Mouse (Mus musculus): ENCODE measurements around the gene Ptbp1. TPM values are rescaled to one million over a fixed set of nuclear protein-coding genes. Genes with fewer than 3 reads are reported as not detected.
A peak's percentile ranks its signal among the peaks of the same experiment; 100 is the strongest.

Ptbp1 gene
- total and polyA plus RNA-seq, 3 experiments = 43.9 to 51.8 (median 47.5) TPM

DNA sequence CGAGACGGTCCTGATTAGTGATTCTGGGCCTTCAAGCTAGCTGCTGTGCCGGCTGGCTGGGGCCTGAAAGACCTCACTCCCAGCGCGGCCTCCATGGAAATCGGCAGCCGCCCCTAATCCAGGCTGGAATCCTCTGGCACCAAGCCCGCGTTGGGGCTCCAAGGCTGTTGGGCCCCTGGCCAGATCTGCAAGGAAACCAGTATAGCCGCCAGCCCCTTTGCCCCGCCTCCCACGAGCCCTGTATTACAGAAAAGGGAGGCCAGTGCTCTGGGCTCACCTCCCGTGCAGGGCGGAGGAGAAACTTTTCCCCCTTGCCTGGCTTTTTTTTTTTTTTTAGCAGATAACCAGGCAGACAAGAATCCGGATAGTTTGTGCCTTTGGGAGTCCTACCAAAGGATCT is 835 bp upstream of the Ptbp1 start:
- intact Hi-C loops (cut with DNase I) = loop anchor here (5.0 kb wide), 2 partner anchors 184 to 314 kb away; partner anchors contain the start of genes Cirbp and Polr2e
- TF ChIP-seq CTCF (IDR thresholded peaks at IDR 0.05) (no peak), POLR2A (IDR thresholded peaks at IDR 0.05; ENCODE audit: insufficient read depth, low read depth, low read length) (peak; percentile 19; the same call in 1 of the 2 replicates), EP300 (IDR thresholded peaks at IDR 0.05; ENCODE audit: insufficient read depth, low read depth, low read length) (0 out of 2 replicates have a peak, but pooled peaks have one; percentile 9)
- Histone ChIP-seq H3K4me3 (peak overlapping the region; percentile 56), H3K9ac (ENCODE audit: low read depth, low read length) (peak overlapping the region; percentile 53), H3K27me3 (ENCODE audit: control insufficient read depth, insufficient read depth, low read length) (no peaks in the 10 kb centered on the region), H3K36me3 (ENCODE audit: control insufficient read depth, insufficient read depth, low read length) (peaks cover 8% of the 10 kb centered on the region; the same call in 1 of the 2 replicates), H3K79me2 (replicated peaks; ENCODE audit: control insufficient read depth, insufficient read depth, low read length) (peaks cover 3% of the 10 kb centered on the region), H3K27ac (peak overlapping the region; percentile 97), H3K4me1 (ENCODE audit: control insufficient read depth, insufficient read depth, low read length) (peaks cover 42% of the 10 kb centered on the region)
- DNase-seq = peak; percentile 96
- WGBS = 2% methylated on average over 15 of the region's 15 CpGs

DNA sequence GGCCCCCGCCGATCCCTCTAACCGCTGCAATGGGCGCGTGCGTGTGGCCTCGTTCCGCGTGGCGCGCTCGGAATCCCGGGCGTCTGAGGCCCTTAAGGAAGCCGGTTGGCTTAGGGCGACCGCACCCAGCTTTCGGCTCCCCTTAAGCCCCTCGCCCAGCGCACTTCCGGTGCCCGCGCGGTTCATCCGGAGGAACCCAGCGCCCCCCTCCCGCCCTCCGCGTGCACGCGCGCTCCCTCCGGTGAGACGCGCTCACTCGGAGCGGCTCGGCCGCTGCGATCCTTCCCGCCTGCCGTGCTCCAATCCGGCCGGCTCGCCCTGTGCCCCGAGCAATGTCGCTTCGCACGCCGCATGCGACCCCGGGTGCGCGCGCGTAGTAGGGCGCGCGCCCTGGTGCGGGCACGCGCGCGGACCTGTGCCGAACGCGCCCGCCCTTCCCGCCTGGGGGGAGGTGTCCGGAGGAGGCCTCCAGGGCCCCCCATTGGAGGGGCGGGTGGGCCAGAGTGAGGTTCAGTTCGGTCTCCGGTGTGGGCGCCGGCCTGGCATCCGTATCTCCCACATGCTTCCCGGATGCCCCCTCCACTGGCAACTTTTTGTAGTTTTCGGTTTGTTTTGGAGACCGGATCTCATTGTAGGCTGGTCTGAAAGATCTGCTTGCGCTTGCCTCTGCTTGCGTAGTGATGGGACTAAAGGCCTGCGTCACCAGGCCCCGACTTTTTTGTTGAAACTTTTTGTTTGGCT is 744 bp downstream of the Ptbp1 start:
- Histone ChIP-seq H3K79me2 (replicated peaks; ENCODE audit: control insufficient read depth, insufficient read depth, low read length) (peaks cover 3% of the 10 kb centered on the region), H3K4me1 (ENCODE audit: control insufficient read depth, insufficient read depth, low read length) (peaks cover 52% of the 10 kb centered on the region), H3K4me3 (peak overlapping the region; percentile 97), H3K9ac (ENCODE audit: low read depth, low read length) (peak overlapping the region; percentile 85), H3K27ac (peak overlapping the region; percentile 99), H3K27me3 (ENCODE audit: control insufficient read depth, insufficient read depth, low read length) (no peaks in the 10 kb centered on the region), H3K36me3 (ENCODE audit: control insufficient read depth, insufficient read depth, low read length) (peaks cover 8% of the 10 kb centered on the region; the same call in 1 of the 2 replicates)
- peak in 1 of 2 experiments; percentile 83 for DNase-seq
- WGBS = under 1% methylated on average over 83 of the region's 83 CpGs
- no peak for TF ChIP-seq EP300 (IDR thresholded peaks at IDR 0.05; ENCODE audit: insufficient read depth, low read depth, low read length)
- TF ChIP-seq POLR2A (IDR thresholded peaks at IDR 0.05; ENCODE audit: insufficient read depth, low read depth, low read length) = no peak
- TF ChIP-seq CTCF (IDR thresholded peaks at IDR 0.05) = no peak
- intact Hi-C loops (cut with DNase I) = loop anchor here (5.0 kb wide), 2 partner anchors 182 to 312 kb away; partner anchors contain the start of genes Cirbp and Polr2e

DNA sequence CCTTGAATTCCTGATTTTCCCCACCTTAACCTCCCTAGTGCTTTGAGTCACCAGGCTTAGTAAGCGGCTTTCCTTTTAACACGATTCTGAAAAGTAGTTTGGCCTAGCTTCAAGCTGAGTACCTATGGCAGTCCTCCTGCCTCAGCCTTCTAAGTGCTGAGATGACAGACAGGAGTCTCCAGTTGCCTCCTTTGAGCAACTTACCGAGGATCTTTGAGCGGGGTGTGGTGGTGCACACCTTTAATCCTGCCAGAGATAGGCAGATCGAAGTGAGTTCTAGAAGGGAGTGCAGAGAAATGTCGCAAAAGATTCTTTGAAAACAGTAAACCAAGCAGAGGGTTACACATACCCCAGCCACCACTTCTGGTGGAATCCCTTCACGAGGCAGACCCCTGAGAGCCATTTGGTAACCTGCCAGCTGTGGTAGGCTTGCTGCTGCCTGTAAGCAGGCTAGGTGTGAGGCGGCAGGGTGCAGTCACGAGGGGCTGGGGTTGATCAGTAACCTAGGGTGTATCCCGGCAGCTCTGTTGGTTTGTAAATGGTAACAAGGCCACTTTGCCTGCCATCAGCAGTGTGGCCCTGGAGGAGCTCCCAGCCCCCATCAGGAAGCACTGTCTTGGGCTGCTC is 1.4 kb downstream of the Ptbp1 start:
- intact Hi-C loops (cut with DNase I) = loop anchor here (2.0 kb wide), 1 partner anchor 27 kb away; no protein-coding TSS in a partner anchor
- peak overlapping the region; percentile 99 for H3K27ac ChIP-seq

DNA sequence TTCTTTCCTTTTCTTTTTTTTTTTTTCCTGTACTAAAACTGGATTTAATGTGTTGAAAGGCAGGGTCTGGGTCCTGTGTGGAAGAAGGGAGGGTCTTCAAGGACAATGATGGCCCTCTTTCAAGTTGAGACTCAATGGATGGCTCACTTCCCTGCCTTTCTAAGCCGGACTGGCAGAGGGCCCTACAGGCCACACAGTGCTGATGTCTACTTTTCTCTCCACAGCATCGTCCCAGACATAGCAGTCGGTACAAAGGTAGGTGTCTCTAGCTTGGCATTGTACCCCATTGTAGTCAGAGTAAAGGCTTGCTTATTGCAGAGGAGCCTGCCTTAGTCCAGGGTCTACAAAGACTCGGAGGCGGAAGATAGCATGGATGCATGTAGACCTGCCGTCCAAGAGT is 2.1 kb downstream of the Ptbp1 start:
- H3K4me3 ChIP-seq = peak overlapping the region; percentile 97
- peaks cover 7% of the 10 kb centered on the region for H3K79me2 ChIP-seq (replicated peaks; ENCODE audit: control insufficient read depth, insufficient read depth, low read length)
- TF ChIP-seq EP300 (IDR thresholded peaks at IDR 0.05; ENCODE audit: insufficient read depth, low read depth, low read length) = no peak
- TF ChIP-seq CTCF (IDR thresholded peaks at IDR 0.05) = no peak
- TF ChIP-seq POLR2A (IDR thresholded peaks at IDR 0.05; ENCODE audit: insufficient read depth, low read depth, low read length) = no peak
- DNase-seq = no peak
- peak overlapping the region; percentile 19 for H3K9ac ChIP-seq (ENCODE audit: low read depth, low read length)
- H3K27ac ChIP-seq = peak overlapping the region; percentile 61
- intact Hi-C loops (cut with DNase I) = loop anchor here (2.0 kb wide), 1 partner anchor 27 kb away; no protein-coding TSS in a partner anchor
- 9% methylated on average over 6 of the region's 6 CpGs for WGBS
- H3K36me3 ChIP-seq (ENCODE audit: control insufficient read depth, insufficient read depth, low read length) = peaks cover 8% of the 10 kb centered on the region; the same call in 1 of the 2 replicates
- H3K4me1 ChIP-seq (ENCODE audit: control insufficient read depth, insufficient read depth, low read length) = peaks cover 49% of the 10 kb centered on the region
- H3K27me3 ChIP-seq (ENCODE audit: control insufficient read depth, insufficient read depth, low read length) = no peaks in the 10 kb centered on the region

More for the DNA sequence above, 1.4 kb downstream of the Ptbp1 start:
- H3K27me3 ChIP-seq (ENCODE audit: control insufficient read depth, insufficient read depth, low read length) = no peaks in the 10 kb centered on the region
- peaks cover 8% of the 10 kb centered on the region; the same call in 1 of the 2 replicates for H3K36me3 ChIP-seq (ENCODE audit: control insufficient read depth, insufficient read depth, low read length)
- H3K4me1 ChIP-seq (ENCODE audit: control insufficient read depth, insufficient read depth, low read length) = peaks cover 50% of the 10 kb centered on the region
- H3K79me2 ChIP-seq (replicated peaks; ENCODE audit: control insufficient read depth, insufficient read depth, low read length) = peaks cover 7% of the 10 kb centered on the region
- DNase-seq = peak; percentile 46 to 48
- peak overlapping the region; percentile 97 for H3K4me3 ChIP-seq
- no peak for TF ChIP-seq CTCF (IDR thresholded peaks at IDR 0.05)
- peak overlapping the region; percentile 85 for H3K9ac ChIP-seq (ENCODE audit: low read depth, low read length)
- WGBS = 3% methylated on average over 10 of the region's 10 CpGs

DNA sequence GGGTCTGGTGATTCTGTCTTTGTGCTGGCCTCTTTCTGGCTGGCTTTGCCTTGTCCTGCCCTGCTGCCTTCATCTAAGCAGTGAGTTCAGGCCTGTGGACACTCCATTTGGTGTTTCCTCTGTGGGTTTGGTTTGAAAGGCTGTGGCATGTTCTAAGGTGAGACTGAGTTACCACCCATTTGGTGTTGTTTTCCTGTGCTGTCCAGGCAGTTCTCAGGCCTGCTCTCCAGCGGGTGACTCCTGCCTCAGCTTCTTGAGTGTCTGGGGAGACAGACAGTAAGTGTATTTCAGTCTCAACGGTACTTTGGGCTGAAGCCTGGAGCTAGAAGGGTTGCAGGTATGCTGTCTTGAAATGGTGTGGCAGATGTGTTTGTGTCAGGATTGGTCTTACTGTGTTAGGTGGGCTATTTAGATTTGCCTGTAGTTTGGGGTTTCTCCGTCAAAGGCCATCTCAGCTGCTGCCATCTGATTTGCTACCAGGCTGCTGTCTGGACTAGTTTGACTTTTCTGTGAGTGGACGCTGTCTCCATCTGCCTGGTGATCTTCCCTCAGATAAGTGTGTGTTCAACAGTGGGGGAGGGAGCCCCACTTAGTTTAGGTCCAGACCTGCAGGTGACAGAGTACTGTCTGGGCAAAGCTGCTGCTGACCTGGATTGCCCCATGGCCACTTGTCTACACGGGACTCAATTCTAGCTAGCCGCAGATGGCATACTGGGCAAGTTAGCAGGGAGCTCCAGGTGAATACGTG is 2.7 kb downstream of the Ptbp1 start:
- intact Hi-C loops (cut with DNase I) = loop anchor here (2.0 kb wide), 1 partner anchor 26 kb away; no protein-coding TSS in a partner anchor
- Histone ChIP-seq H3K4me1 (ENCODE audit: control insufficient read depth, insufficient read depth, low read length) (peaks cover 44% of the 10 kb centered on the region), H3K27me3 (ENCODE audit: control insufficient read depth, insufficient read depth, low read length) (no peaks in the 10 kb centered on the region), H3K27ac (peak overlapping the region; percentile 61), H3K9ac (ENCODE audit: low read depth, low read length) (peak overlapping the region; percentile 19), H3K79me2 (replicated peaks; ENCODE audit: control insufficient read depth, insufficient read depth, low read length) (peaks cover 7% of the 10 kb centered on the region), H3K36me3 (ENCODE audit: control insufficient read depth, insufficient read depth, low read length) (peaks cover 8% of the 10 kb centered on the region; the same call in 1 of the 2 replicates), H3K4me3 (peak overlapping the region; percentile 97)
- no peak for TF ChIP-seq EP300 (IDR thresholded peaks at IDR 0.05; ENCODE audit: insufficient read depth, low read depth, low read length)
- no peak for TF ChIP-seq CTCF (IDR thresholded peaks at IDR 0.05)
- TF ChIP-seq POLR2A (IDR thresholded peaks at IDR 0.05; ENCODE audit: insufficient read depth, low read depth, low read length) = no peak
- WGBS = 3% methylated on average over 7 of the region's 7 CpGs
- DNase-seq = no peak

All from heart, adult 2 months (tissue).